Mouse (Mus musculus) neural tube, embryonic 15.5 days (tissue): ENCODE measurements around the gene Actl10. TPM values are rescaled to one million over a fixed set of nuclear protein-coding genes. Genes with fewer than 3 reads are reported as not detected.

ENCODE experiments used
- ATAC-seq: fragments of 200-750 bp; cut with Nextera tagmentation; 2 replicates; pipeline ENCODE4 v1.8.0; 2017; ENCODE audit warnings: mild to moderate bottlenecking, moderate TSS enrichment, moderate library complexity; ENCODE audit not compliant: low FRiP score
- H3K27ac ChIP-seq: fragments of 300-500 bp; sonication (generic); replicated peaks from 2 replicates; pipeline ENCODE4 v1.5.1; 2015; ENCODE audit warnings: mild to moderate bottlenecking, inconsistent platforms
- H3K27me3 ChIP-seq: fragments of 300-500 bp; sonication (generic); replicated peaks from 2 replicates; pipeline ENCODE4 v1.6.1; 2015; ENCODE audit warnings: inconsistent platforms
- H3K36me3 ChIP-seq: fragments of 300-500 bp; sonication (generic); 2 replicates; pipeline ENCODE4 v1.6.1; 2015; ENCODE audit warnings: inconsistent platforms
- H3K4me1 ChIP-seq: fragments of 300-500 bp; sonication (generic); 2 replicates; pipeline ENCODE4 v1.6.1; 2015; ENCODE audit warnings: inconsistent platforms
- H3K4me2 ChIP-seq: fragments of 300-500 bp; sonication (generic); 2 replicates; pipeline ENCODE4 v1.6.1; 2015; ENCODE audit warnings: inconsistent platforms, mild to moderate bottlenecking, moderate library complexity
- H3K4me3 ChIP-seq: fragments of 300-500 bp; sonication (generic); replicated peaks from 2 replicates; pipeline ENCODE4 v1.5.1; 2015; ENCODE audit warnings: mild to moderate bottlenecking, inconsistent platforms
- H3K9ac ChIP-seq: fragments of 300-500 bp; sonication (generic); replicated peaks from 2 replicates; pipeline ENCODE4 v1.6.1; 2015; ENCODE audit warnings: mild to moderate bottlenecking, inconsistent platforms
- H3K9me3 ChIP-seq: fragments of 300-500 bp; sonication (generic); replicated peaks from 2 replicates; pipeline ENCODE4 v1.6.1; 2016; ENCODE audit warnings: inconsistent platforms
- WGBS: fragments of 180-500 bp; shearing (Covaris S2); methylation state at CpG from one replicate; pipeline ENCODE4 v1.1.7; 2015; ENCODE audit warnings: mixed read lengths; 5-methylcytosine and 5-hydroxymethylcytosine counted together
- polyA plus RNA-seq: library from polyadenylated mRNA; unstranded; fragments of >200 nt; fragmentation: Nextera tagmentation; extraction: Ambion mirVana; gene quantifications from 2 replicates; pipeline ENCODE4 v1.2.1, GENCODE M21; 2015

Actl10 gene
- polyA plus RNA-seq, 1 experiment from 2014 or later = 0.63 TPM

- Histone ChIP-seq H3K27ac (no peak overlapping the region), H3K4me2 (no peak overlapping the region), H3K9ac (no peak overlapping the region), H3K27me3 (no peaks in the 10 kb centered on the region), H3K4me3 (no peak overlapping the region), H3K9me3 (no peaks in the 10 kb centered on the region), H3K36me3 (peaks cover 54% of the 10 kb centered on the region), H3K4me1 (peaks cover 18% of the 10 kb centered on the region)
- WGBS = 93% methylated on average over 12 of the region's 12 CpGs
- no peak for ATAC-seq
These were observed 16.8 kb upstream of the Actl10 start for GRCm38 (mm10) chr2:154534704-154535270.

GRCm38 (mm10) chr2:154538310-154538709 is 13.3 kb upstream of the Actl10 start:
- peaks cover 21% of the 10 kb centered on the region for H3K4me1 ChIP-seq
- 35% methylated on average over 2 of the region's 2 CpGs for WGBS
- no peaks in the 10 kb centered on the region for H3K9me3 ChIP-seq
- H3K36me3 ChIP-seq = peaks cover 33% of the 10 kb centered on the region
- H3K27ac ChIP-seq = peak overlapping the region; percentile 28; the same call in 1 of the 2 replicates
- H3K4me3 ChIP-seq = no peak overlapping the region
- no peak for ATAC-seq
- no peak overlapping the region for H3K4me2 ChIP-seq
- H3K9ac ChIP-seq = no peak overlapping the region
- no peaks in the 10 kb centered on the region for H3K27me3 ChIP-seq

- no peak overlapping the region for H3K4me3 ChIP-seq
- ATAC-seq = no peak
- peaks cover 21% of the 10 kb centered on the region for H3K4me1 ChIP-seq
- 31% methylated on average over 3 of the region's 3 CpGs for WGBS
- peaks cover 30% of the 10 kb centered on the region for H3K36me3 ChIP-seq
- no peaks in the 10 kb centered on the region for H3K27me3 ChIP-seq
- no peak overlapping the region for H3K9ac ChIP-seq
- peak overlapping the region; percentile 28 for H3K27ac ChIP-seq
- H3K4me2 ChIP-seq = no peak overlapping the region
- no peaks in the 10 kb centered on the region for H3K9me3 ChIP-seq
These were observed 12.9 kb upstream of the Actl10 start for GRCm38 (mm10) chr2:154538710-154539109.

- H3K4me2 ChIP-seq = no peak overlapping the region
- H3K4me1 ChIP-seq = peaks cover 21% of the 10 kb centered on the region
- peaks cover 21% of the 10 kb centered on the region for H3K36me3 ChIP-seq
- H3K27me3 ChIP-seq = no peaks in the 10 kb centered on the region
- no peak overlapping the region for H3K27ac ChIP-seq
- no peak overlapping the region for H3K9ac ChIP-seq
- no peaks in the 10 kb centered on the region for H3K9me3 ChIP-seq
- no peak overlapping the region for H3K4me3 ChIP-seq
- ATAC-seq = no peak
- 61% methylated on average over 3 of the region's 3 CpGs for WGBS
These were observed 11.9 kb upstream of the Actl10 start for GRCm38 (mm10) chr2:154539720-154540119.

GRCm38 (mm10) chr2:154541630-154542029 is 9.9 kb upstream of the Actl10 start:
- Histone ChIP-seq H3K4me1 (peaks cover 21% of the 10 kb centered on the region), H3K4me3 (no peak overlapping the region), H3K9ac (no peak overlapping the region), H3K27ac (no peak overlapping the region), H3K36me3 (peaks cover 4% of the 10 kb centered on the region; the same call in 1 of the 2 replicates), H3K27me3 (no peaks in the 10 kb centered on the region), H3K4me2 (no peak overlapping the region), H3K9me3 (no peaks in the 10 kb centered on the region)
- WGBS = 84% methylated on average over 2 of the region's 2 CpGs
- ATAC-seq = no peak

GRCm38 (mm10) chr2:154543567-154544347 is 7.8 kb upstream of the Actl10 start:
- H3K4me3 ChIP-seq = no peak overlapping the region
- WGBS = 81% methylated on average over 9 of the region's 9 CpGs
- no peaks in the 10 kb centered on the region for H3K36me3 ChIP-seq
- peak overlapping the region; percentile 80 for H3K27ac ChIP-seq
- H3K4me2 ChIP-seq = no peak overlapping the region
- H3K27me3 ChIP-seq = no peaks in the 10 kb centered on the region
- ATAC-seq = peak; percentile 75
- H3K4me1 ChIP-seq = peaks cover 9% of the 10 kb centered on the region
- H3K9me3 ChIP-seq = no peaks in the 10 kb centered on the region
- H3K9ac ChIP-seq = no peak overlapping the region

- no peak within 1 kb of the TSS for H3K9ac ChIP-seq
- H3K9me3 ChIP-seq = no peaks in the 10 kb centered on the region
- H3K36me3 ChIP-seq = no peaks in the 10 kb centered on the region
- no peak for ATAC-seq
- H3K4me3 ChIP-seq = no peak within 1 kb of the TSS
- peaks cover 13% of the 10 kb centered on the region for H3K27me3 ChIP-seq
- no peak within 1 kb of the TSS for H3K4me2 ChIP-seq
- H3K27ac ChIP-seq = no peak within 1 kb of the TSS
- peaks cover 17% of the 10 kb centered on the region for H3K4me1 ChIP-seq
- WGBS = 91% methylated on average over 10 of the region's 10 CpGs
These were observed 4.9 kb upstream of the Actl10 start, which contains the start of gene 1700003F12Rik for GRCm38 (mm10) chr2:154546711-154547110. TSS of gene 1700003F12Rik (plus strand) at chr2:154547085.

GRCm38 (mm10) chr2:154548688-154549087 is 2.9 kb upstream of the Actl10 start:
- Histone ChIP-seq H3K36me3 (no peaks in the 10 kb centered on the region), H3K9me3 (no peaks in the 10 kb centered on the region), H3K27me3 (peaks cover 13% of the 10 kb centered on the region), H3K4me3 (no peak overlapping the region), H3K9ac (no peak overlapping the region), H3K4me1 (peaks cover 29% of the 10 kb centered on the region), H3K4me2 (peak overlapping the region; percentile 96), H3K27ac (no peak overlapping the region)
- no peak for ATAC-seq
- 48% methylated on average over 3 of the region's 3 CpGs for WGBS

GRCm38 (mm10) chr2:154549127-154549885 is 2.3 kb upstream of the Actl10 start:
- peak overlapping the region; percentile 63 for H3K9ac ChIP-seq
- no peaks in the 10 kb centered on the region for H3K36me3 ChIP-seq
- 4% methylated on average over 38 of the region's 48 CpGs for WGBS
- peak; percentile 87 for ATAC-seq
- peaks cover 13% of the 10 kb centered on the region for H3K27me3 ChIP-seq
- H3K9me3 ChIP-seq = no peaks in the 10 kb centered on the region
- H3K27ac ChIP-seq = no peak overlapping the region
- peak overlapping the region; percentile 50 for H3K4me3 ChIP-seq
- H3K4me1 ChIP-seq = peaks cover 29% of the 10 kb centered on the region
- peak overlapping the region; percentile 96 for H3K4me2 ChIP-seq

GRCm38 (mm10) chr2:154549886-154550189 is 1.7 kb upstream of the Actl10 start:
- peak; percentile 21 for ATAC-seq
- Histone ChIP-seq H3K9ac (peak overlapping the region; percentile 63), H3K4me1 (peaks cover 29% of the 10 kb centered on the region)

GRCm38 (mm10) chr2:154550937-154551336 is 639 bp upstream of the Actl10 start:
- H3K9ac ChIP-seq = no peak overlapping the region
- no peaks in the 10 kb centered on the region for H3K9me3 ChIP-seq
- ATAC-seq = no peak
- H3K27me3 ChIP-seq = peaks cover 13% of the 10 kb centered on the region
- H3K27ac ChIP-seq = no peak overlapping the region
- no peak overlapping the region for H3K4me2 ChIP-seq
- no peaks in the 10 kb centered on the region for H3K36me3 ChIP-seq
- H3K4me1 ChIP-seq = peaks cover 29% of the 10 kb centered on the region
- WGBS = 66% methylated on average over 2 of the region's 2 CpGs
- no peak overlapping the region for H3K4me3 ChIP-seq

More at GRCm38 (mm10) chr2:154549886-154550189, 1.7 kb upstream of the Actl10 start:
- 18% methylated on average over 20 of the region's 20 CpGs for WGBS
- Histone ChIP-seq H3K27ac (no peak overlapping the region), H3K4me3 (peak overlapping the region; percentile 50), H3K27me3 (peaks cover 13% of the 10 kb centered on the region), H3K4me2 (peak overlapping the region; percentile 96), H3K36me3 (no peaks in the 10 kb centered on the region), H3K9me3 (no peaks in the 10 kb centered on the region)
